Mouse (Mus musculus) midbrain, embryonic 14.5 days (tissue): Measurements from ENCODE around the gene Gm45785. TPM values are rescaled to one million over a fixed set of nuclear protein-coding genes. Genes with fewer than 3 reads are reported as not detected.

ENCODE experiments used
- ATAC-seq: fragments of 200-750 bp; cut with Nextera tagmentation; 2 replicates; pipeline ENCODE4 v1.8.0; 2017; ENCODE audit warnings: moderate number of reproducible peaks, moderate library complexity; ENCODE audit not compliant: low FRiP score, low TSS enrichment
- DNase-seq: peaks from one replicate; pipeline ENCODE4 v3.0.0-alpha.2; 2015
- H3K27ac ChIP-seq: fragments of 300-500 bp; sonication (generic); replicated peaks from 2 replicates; pipeline ENCODE4 v1.5.1; 2014; ENCODE audit warnings: mild to moderate bottlenecking, low read depth, low read length, moderate library complexity
- H3K27me3 ChIP-seq: fragments of 300-500 bp; sonication (generic); 2 replicates; pipeline ENCODE4 v1.6.1; 2014; ENCODE audit warnings: low read length, control low read depth, mixed read lengths; ENCODE audit not compliant: control insufficient read depth, insufficient read depth
- H3K36me3 ChIP-seq: fragments of 300-500 bp; sonication (generic); 2 replicates; pipeline ENCODE4 v1.6.1; 2014; ENCODE audit warnings: low read length, control low read depth; ENCODE audit not compliant: control insufficient read depth, insufficient read depth
- H3K4me1 ChIP-seq: fragments of 300-500 bp; sonication (generic); 2 replicates; pipeline ENCODE4 v1.6.1; 2014; ENCODE audit warnings: mild to moderate bottlenecking, antibody characterized with exemption, low read length, control low read depth; ENCODE audit not compliant: control insufficient read depth, insufficient read depth
- H3K4me2 ChIP-seq: fragments of 300-500 bp; sonication (generic); 2 replicates; pipeline ENCODE4 v1.6.1; 2014; ENCODE audit warnings: mild to moderate bottlenecking, low read length, moderate library complexity
- H3K4me3 ChIP-seq: fragments of 300-500 bp; sonication (generic); replicated peaks from 2 replicates; pipeline ENCODE4 v1.5.1; 2014; ENCODE audit warnings: low read depth, low read length
- H3K9ac ChIP-seq: fragments of 300-500 bp; sonication (generic); replicated peaks from 2 replicates; pipeline ENCODE4 v1.6.1; 2014; ENCODE audit warnings: mild to moderate bottlenecking, low read length, moderate library complexity
- H3K9me3 ChIP-seq: fragments of 300-500 bp; sonication (generic); 2 replicates; pipeline ENCODE4 v1.6.1; 2016; ENCODE audit warnings: low read length, control low read depth, mixed read lengths; ENCODE audit not compliant: control insufficient read depth
- WGBS: fragments of 180-500 bp; shearing (Covaris S2); extraction: QIAGEN DNeasy Blood & Tissue Kit; methylation state at CpG from one replicate; pipeline ENCODE4 v1.1.7; 2014; 5-methylcytosine and 5-hydroxymethylcytosine counted together
- polyA plus RNA-seq: library from polyadenylated mRNA; unstranded; fragments of >200 nt; fragmentation: Nextera tagmentation; extraction: Ambion mirVana; gene quantifications from 2 replicates; pipeline ENCODE4 v1.2.1, GENCODE M21; 2014

Gene Gm45785
- polyA plus RNA-seq, 1 experiment from 2014 or later = not detected

GRCm38 (mm10) chr7:140874224-140874623 is 18.1 kb upstream of the Gm45785 start:
- WGBS = 93% methylated on average over 4 of the region's 4 CpGs

GRCm38 (mm10) chr7:140864761-140865160 is 8.6 kb upstream of the Gm45785 start:
- Histone ChIP-seq H3K4me3 (no peak overlapping the region), H3K4me1 (no peaks in the 10 kb centered on the region), H3K27ac (no peak overlapping the region), H3K27me3 (no peaks in the 10 kb centered on the region), H3K9me3 (no peaks in the 10 kb centered on the region), H3K9ac (no peak overlapping the region), H3K4me2 (no peak overlapping the region), H3K36me3 (peaks cover 71% of the 10 kb centered on the region)
- DNase-seq (no peak), ATAC-seq (no peak)
- 91% methylated on average over 12 of the region's 12 CpGs for WGBS

More at GRCm38 (mm10) chr7:140874224-140874623, 18.1 kb upstream of the Gm45785 start:
- Histone ChIP-seq H3K4me1 (no peaks in the 10 kb centered on the region), H3K27me3 (no peaks in the 10 kb centered on the region), H3K27ac (no peak overlapping the region), H3K4me2 (no peak overlapping the region), H3K9ac (no peak overlapping the region), H3K9me3 (no peaks in the 10 kb centered on the region), H3K36me3 (peaks cover 49% of the 10 kb centered on the region), H3K4me3 (no peak overlapping the region)
- DNase-seq (no peak), ATAC-seq (no peak)

- no peak for DNase-seq
- Histone ChIP-seq H3K4me2 (no peak overlapping the region), H3K9me3 (no peaks in the 10 kb centered on the region), H3K27me3 (no peaks in the 10 kb centered on the region), H3K9ac (no peak overlapping the region), H3K4me3 (no peak overlapping the region), H3K27ac (no peak overlapping the region), H3K36me3 (peaks cover 71% of the 10 kb centered on the region), H3K4me1 (peaks cover 14% of the 10 kb centered on the region)
- WGBS = 86% methylated on average over 5 of the region's 5 CpGs
- no peak for ATAC-seq
Measured at GRCm38 (mm10) chr7:140860728-140861127, 4.6 kb upstream of the Gm45785 start.

GRCm38 (mm10) chr7:140859997-140860396 is 3.9 kb upstream of the Gm45785 start:
- ATAC-seq (no peak), DNase-seq (no peak)
- H3K4me2 ChIP-seq = no peak overlapping the region
- no peaks in the 10 kb centered on the region for H3K9me3 ChIP-seq
- H3K4me3 ChIP-seq = no peak overlapping the region
- WGBS = 63% methylated on average over 6 of the region's 6 CpGs
- no peaks in the 10 kb centered on the region for H3K27me3 ChIP-seq
- H3K27ac ChIP-seq = no peak overlapping the region
- no peak overlapping the region for H3K9ac ChIP-seq
- H3K4me1 ChIP-seq = peaks cover 21% of the 10 kb centered on the region
- peaks cover 67% of the 10 kb centered on the region for H3K36me3 ChIP-seq

- no peak overlapping the region for H3K27ac ChIP-seq
- WGBS = 96% methylated on average over 8 of the region's 8 CpGs
- ATAC-seq = no peak
- H3K36me3 ChIP-seq = peaks cover 63% of the 10 kb centered on the region
- peaks cover 22% of the 10 kb centered on the region for H3K4me1 ChIP-seq
- peak overlapping the region; percentile 85 for H3K4me3 ChIP-seq
- H3K9me3 ChIP-seq = no peaks in the 10 kb centered on the region
- peak overlapping the region; percentile 90; the same call in 1 of the 2 replicates for H3K9ac ChIP-seq
- peak overlapping the region; percentile 92 for H3K4me2 ChIP-seq
- H3K27me3 ChIP-seq = no peaks in the 10 kb centered on the region
- DNase-seq = no peak
Measured at GRCm38 (mm10) chr7:140858746-140859145, 2.6 kb upstream of the Gm45785 start.

- Histone ChIP-seq H3K27me3 (no peaks in the 10 kb centered on the region), H3K27ac (peak within 1 kb of the TSS; percentile 91), H3K4me1 (peaks cover 22% of the 10 kb centered on the region), H3K9me3 (no peaks in the 10 kb centered on the region), H3K9ac (peak within 1 kb of the TSS; percentile 90), H3K4me2 (peak within 1 kb of the TSS; percentile 92), H3K36me3 (peaks cover 63% of the 10 kb centered on the region), H3K4me3 (peak within 1 kb of the TSS; percentile 85)
- ATAC-seq (peak; percentile 28), DNase-seq (no peak)
- WGBS = 40% methylated on average over 40 of the region's 40 CpGs
Measured at GRCm38 (mm10) chr7:140857550-140858505, 1.7 kb upstream of the Gm45785 start, which contains the start of gene Bet1l. TSS of gene Bet1l (minus strand) at chr7:140857577.

GRCm38 (mm10) chr7:140856785-140857549 is 836 bp upstream of the Gm45785 start, which contains the start of gene Ric8a:
TSS of gene Ric8a (plus strand) at chr7:140856957.
- Histone ChIP-seq H3K9me3 (no peaks in the 10 kb centered on the region), H3K36me3 (peaks cover 63% of the 10 kb centered on the region), H3K4me2 (peak within 1 kb of the TSS; percentile 92), H3K4me1 (peaks cover 22% of the 10 kb centered on the region), H3K27me3 (no peaks in the 10 kb centered on the region), H3K4me3 (peak within 1 kb of the TSS; percentile 85), H3K27ac (peak within 1 kb of the TSS; percentile 91), H3K9ac (peak within 1 kb of the TSS; percentile 90)
- DNase-seq = peak; percentile 87
- ATAC-seq = peak; percentile 78
- WGBS = under 1% methylated on average over 50 of the region's 50 CpGs

GRCm38 (mm10) chr7:140855181-140855580 is 950 bp downstream of the Gm45785 start:
- no peak for ATAC-seq
- WGBS = 80% methylated on average over 9 of the region's 9 CpGs
- Histone ChIP-seq H3K9me3 (no peaks in the 10 kb centered on the region), H3K4me1 (peaks cover 22% of the 10 kb centered on the region), H3K4me2 (peak overlapping the region; percentile 92), H3K27ac (no peak overlapping the region), H3K27me3 (no peaks in the 10 kb centered on the region), H3K9ac (peak overlapping the region; percentile 90; the same call in 1 of the 2 replicates), H3K4me3 (peak overlapping the region; percentile 85), H3K36me3 (peaks cover 54% of the 10 kb centered on the region)
- no peak for DNase-seq
